Mouse (Mus musculus) left cerebral cortex, adult 2 months (tissue): ENCODE measurements around the gene Camkv. TPM values are rescaled to one million over a fixed set of nuclear protein-coding genes. Genes with fewer than 3 reads are reported as not detected.

Source experiments
- DNase-seq, 2 experiments: peaks; one replicate each; pipeline ENCODE4 v3.0.0; 2021 to 2022; ENCODE audit warnings: low spot score in 2 of 2, mixed read lengths in 1 of 2; ENCODE audit errors: extremely low spot score in 1 of 2
- H3K27ac ChIP-seq: fragments of 200-600 bp; 2 replicates; pipeline ENCODE4 v1.8.1; 2022
- H3K4me3 ChIP-seq: fragments of 200-600 bp; 2 replicates; pipeline ENCODE4 v1.8.1; 2022
- CTCF ChIP-seq: fragments of 200-600 bp; IDR thresholded peaks from 2 replicates; pipeline ENCODE4 v1.8.1; 2022; ENCODE audit warnings: antibody characterized with exemption, mild to moderate bottlenecking, moderate library complexity
- intact Hi-C: fragments of 180-260 bp; cut with DNase I; formaldehyde crosslinking; loops from one replicate; pipeline ENCODE4 v1.15.1; 2025
- total RNA-seq, 2 experiments: library from RNA; stranded (reverse); gene quantifications; 2 replicates each; pipeline ENCODE4 v1.2.3; 2021

Gene Camkv
- total RNA-seq, 2 experiments from 2014 or later: 330 to 356 TPM

GRCm38 (mm10) chr9:107950460-107951355 lies 15.2 kb downstream of the Camkv start:
- Histone ChIP-seq H3K4me3 (peak overlapping the region; percentile 54), H3K27ac (peak overlapping the region; percentile 87)
- no peak; the same call in 1 of the 2 replicates for TF ChIP-seq CTCF
- peak; percentile 88 for DNase-seq
- intact Hi-C loops: no loop called here

GRCm38 (mm10) chr9:107955613-107956289 lies 20.3 kb downstream of the Camkv start:
- no peak overlapping the region for H3K4me3 ChIP-seq
- H3K27ac ChIP-seq: no peak overlapping the region
- TF ChIP-seq CTCF: no peak
- intact Hi-C loops: no loop called here
- no peak for DNase-seq

DNA sequence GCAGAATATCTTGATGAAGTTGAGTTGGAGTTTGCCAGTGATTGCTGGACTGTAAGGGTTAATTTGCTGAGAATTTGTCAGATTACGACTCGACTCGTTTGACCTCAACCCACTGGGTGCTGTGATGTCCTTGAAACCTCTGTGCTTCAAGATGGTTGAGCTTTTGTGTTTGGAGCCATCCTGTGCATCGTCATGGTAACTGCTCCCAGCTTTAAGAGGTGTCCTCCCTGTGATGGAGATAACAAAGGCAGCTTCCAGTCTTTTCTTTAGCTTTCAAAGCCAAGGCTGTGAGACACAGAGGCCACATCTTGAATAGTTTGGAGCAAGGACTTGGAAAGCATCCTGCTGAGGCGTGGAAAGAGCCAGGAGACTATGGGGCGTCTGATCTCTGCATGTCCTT lies 21.7 kb downstream of the Camkv start:
- H3K27ac ChIP-seq: no peak overlapping the region
- no peak overlapping the region for H3K4me3 ChIP-seq
- intact Hi-C loops: no loop called here
- no peak for TF ChIP-seq CTCF
- DNase-seq: no peak

DNA sequence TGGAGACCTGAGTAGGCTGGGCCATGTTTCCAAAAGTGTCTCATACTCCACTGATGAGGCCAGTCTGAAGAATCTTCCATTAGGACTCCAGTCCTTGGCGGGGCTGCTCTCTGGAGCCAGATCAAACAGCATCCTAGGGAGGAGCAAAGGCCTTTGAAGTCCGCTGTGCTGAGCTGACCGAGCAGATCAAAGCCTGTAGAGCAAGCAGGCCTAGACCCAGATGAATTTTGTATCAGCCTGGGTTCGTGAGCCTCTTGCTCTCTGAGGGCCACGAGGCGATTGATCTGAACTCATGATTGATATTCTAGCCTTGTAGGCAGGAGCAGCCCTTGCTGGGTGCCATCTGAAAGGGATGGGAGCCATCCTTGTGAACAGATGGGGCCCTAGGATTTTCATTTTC lies 24.4 kb downstream of the Camkv start:
- intact Hi-C loops: loop anchor here (5.0 kb wide), 1 partner anchor 107 kb away; no protein-coding TSS in a partner anchor
- Histone ChIP-seq H3K27ac (peak overlapping the region; percentile 95), H3K4me3 (no peak overlapping the region)
- TF ChIP-seq CTCF: no peak
- DNase-seq: no peak

DNA sequence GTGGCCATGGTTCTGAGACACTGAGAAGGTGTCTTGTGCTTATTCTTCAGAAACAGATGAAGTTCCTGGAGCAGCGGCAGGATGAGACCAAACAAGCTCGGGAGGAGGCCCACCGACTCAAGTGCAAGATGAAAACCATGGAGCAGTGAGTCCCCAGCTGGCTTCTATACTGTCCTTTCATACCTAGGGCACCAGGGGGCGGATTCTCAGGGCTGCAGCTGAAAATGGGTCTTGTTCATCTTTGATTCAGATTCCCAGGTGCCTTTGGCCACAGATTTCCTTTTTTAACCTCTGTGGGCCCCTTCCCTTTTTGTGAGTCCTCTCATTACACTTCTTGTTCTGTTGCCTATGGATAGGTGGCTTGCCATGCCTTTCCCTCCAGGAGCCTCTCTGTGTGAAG lies 25.5 kb downstream of the Camkv start:
- intact Hi-C loops: loop anchor here (5.0 kb wide), 1 partner anchor 106 kb away; no protein-coding TSS in a partner anchor
- TF ChIP-seq CTCF: no peak; the same call in 1 of the 2 replicates
- peak overlapping the region; percentile 95 for H3K27ac ChIP-seq
- H3K4me3 ChIP-seq: 0 out of 2 replicates have a peak overlapping the region, but pooled peaks have one; percentile 9
- no peak for DNase-seq

GRCm38 (mm10) chr9:107961351-107961762 lies 25.9 kb downstream of the Camkv start:
- intact Hi-C loops: loop anchor here (5.0 kb wide), 1 partner anchor 106 kb away; no protein-coding TSS in a partner anchor

GRCm38 (mm10) chr9:107961881-107962280 lies 26.4 kb downstream of the Camkv start:
- intact Hi-C loops: loop anchor here (1.0 to 5.0 kb wide), 5 partner anchors 25 to 105 kb away; partner anchors contain the start of gene Amigo3
- peak overlapping the region; percentile 95 for H3K27ac ChIP-seq
- TF ChIP-seq CTCF: peak; percentile 68
- peak overlapping the region; percentile 24 for H3K4me3 ChIP-seq
- peak; percentile 66 to 74 for DNase-seq

More at GRCm38 (mm10) chr9:107961351-107961762, 25.9 kb downstream of the Camkv start:
- Histone ChIP-seq H3K27ac (peak overlapping the region; percentile 95), H3K4me3 (peak overlapping the region; percentile 24)
- no peak for TF ChIP-seq CTCF
- DNase-seq: peak; percentile 77 to 82

DNA sequence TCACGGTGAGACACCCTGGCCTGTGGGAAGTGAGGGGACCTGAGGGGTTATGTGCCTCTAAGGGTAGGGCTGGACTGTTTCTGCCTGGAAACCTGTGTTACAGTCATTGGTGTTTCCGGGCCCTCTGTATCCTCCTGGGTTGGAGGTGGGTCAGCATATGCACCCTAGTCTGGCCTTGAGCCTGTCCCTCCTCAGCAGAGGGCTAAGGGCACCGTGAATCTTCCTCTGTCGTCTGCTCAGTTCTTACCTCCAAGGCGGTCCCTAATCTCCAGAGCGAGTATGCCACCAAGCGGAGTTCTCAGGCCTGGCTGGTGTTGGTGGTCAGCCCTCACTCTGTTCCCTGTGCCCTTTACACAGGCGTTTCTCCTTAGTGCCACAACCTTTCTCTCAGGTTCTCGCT lies 27.4 kb downstream of the Camkv start:
- H3K27ac ChIP-seq: no peak overlapping the region
- no peak for DNase-seq
- intact Hi-C loops: loop anchor here (1.0 to 5.0 kb wide), 6 partner anchors 23 to 104 kb away; partner anchors contain the start of gene Amigo3
- TF ChIP-seq CTCF: no peak
- H3K4me3 ChIP-seq: no peak overlapping the region

GRCm38 (mm10) chr9:107963700-107964099 lies 28.2 kb downstream of the Camkv start:
- H3K27ac ChIP-seq: no peak overlapping the region
- H3K4me3 ChIP-seq: no peak overlapping the region
- DNase-seq: peak; percentile 68 to 74
- TF ChIP-seq CTCF: peak; percentile 99
- intact Hi-C loops: loop anchor here (1.0 to 5.0 kb wide), 5 partner anchors 23 to 104 kb away; partner anchors contain the start of gene Amigo3

DNA sequence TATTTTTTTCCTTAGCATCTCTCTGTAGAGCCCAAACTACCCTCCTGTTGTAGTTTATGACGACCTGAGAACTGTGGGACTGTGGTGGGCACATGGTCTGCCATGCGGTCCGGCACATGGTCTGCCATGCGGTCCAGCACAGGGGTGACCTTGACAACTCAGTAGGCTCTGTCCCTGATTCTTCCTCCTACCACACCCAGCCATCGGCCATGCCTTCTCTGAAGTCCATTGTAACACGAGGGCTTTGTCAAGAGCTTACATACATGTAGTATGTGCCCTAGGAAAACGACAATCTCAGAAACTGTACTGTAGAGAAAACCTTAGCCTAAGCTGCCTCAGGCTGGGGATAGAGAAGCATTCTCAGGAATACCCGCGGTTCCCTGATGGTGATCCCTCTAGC lies 29.2 kb downstream of the Camkv start:
- no peak for TF ChIP-seq CTCF
- intact Hi-C loops: loop anchor here (5.0 kb wide), 1 partner anchor 103 kb away; no protein-coding TSS in a partner anchor

DNA sequence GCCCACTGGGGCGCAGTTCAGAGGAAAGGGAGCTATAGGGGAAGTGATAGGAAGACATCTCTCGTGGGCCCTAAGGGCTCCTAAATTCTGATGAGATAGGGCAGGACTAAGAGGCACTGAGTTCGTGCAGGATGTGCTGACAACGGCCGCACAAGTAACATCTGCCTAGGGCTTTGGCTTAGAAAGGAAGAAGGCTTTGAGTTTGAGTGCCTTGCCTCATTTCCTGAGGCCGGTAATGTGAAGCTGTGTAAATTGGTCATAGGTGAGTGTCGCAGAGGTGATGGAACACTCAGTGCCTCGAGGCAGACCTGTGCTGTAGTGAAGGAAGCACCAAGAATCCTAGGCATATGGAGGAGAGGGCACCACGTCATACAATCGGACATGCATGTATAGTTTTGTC lies 31.2 kb downstream of the Camkv start:
- intact Hi-C loops: no loop called here
- Histone ChIP-seq H3K4me3 (no peak overlapping the region), H3K27ac (no peak overlapping the region)
- no peak for DNase-seq
- TF ChIP-seq CTCF: no peak

More for the DNA sequence above, 29.2 kb downstream of the Camkv start:
- DNase-seq: no peak
- no peak overlapping the region for H3K4me3 ChIP-seq
- H3K27ac ChIP-seq: no peak overlapping the region
